Mouse (Mus musculus): ENCODE measurements around the gene Inca1. TPM values are rescaled to one million over a fixed set of nuclear protein-coding genes. Genes with fewer than 3 reads are reported as not detected.

Gene Inca1
- polyA plus RNA-seq, 1 experiment = not detected

DNA sequence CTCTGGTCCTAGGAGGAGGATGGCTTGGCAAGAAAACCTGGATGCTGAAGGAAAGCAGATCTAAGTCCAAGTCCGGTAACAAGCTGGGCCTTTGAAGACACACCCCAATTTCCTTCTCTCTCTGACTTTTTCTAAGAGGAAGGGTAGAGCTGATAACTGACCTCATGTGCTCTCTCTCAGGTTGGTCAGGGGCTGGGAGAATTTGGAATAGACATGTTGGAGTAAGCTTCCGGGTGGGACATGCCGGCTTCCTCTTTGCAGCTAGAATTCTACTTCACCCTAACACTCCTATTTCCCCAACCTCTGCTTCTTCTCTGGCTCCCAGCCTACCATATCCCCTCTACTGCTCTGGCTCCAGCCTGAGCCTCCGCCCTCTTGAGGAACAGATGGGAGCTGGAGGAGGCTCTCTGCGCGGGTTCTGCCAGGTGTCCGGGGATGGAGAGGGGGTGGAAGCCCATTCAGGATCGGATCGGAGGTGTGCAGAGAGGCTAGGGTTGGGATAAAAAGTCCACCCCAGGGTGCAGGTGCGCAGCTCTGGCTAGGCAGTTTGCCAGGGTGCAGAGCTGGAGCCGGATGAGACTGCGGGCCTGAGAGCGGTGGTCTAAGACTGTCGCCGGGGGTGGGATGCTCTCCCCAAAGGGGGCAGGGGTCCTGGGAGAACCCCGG, 12.9 kb downstream of the Inca1 start:
- no peaks in the 10 kb centered on the region for H3K9me3 ChIP-seq
- peaks cover 61% of the 10 kb centered on the region for H3K4me1 ChIP-seq
- peaks cover 13% of the 10 kb centered on the region for H3K27me3 ChIP-seq (replicated peaks)
- H3K36me3 ChIP-seq (replicated peaks; ENCODE audit: low read length) = peaks cover 43% of the 10 kb centered on the region
- H3K4me3 ChIP-seq (replicated peaks) = peak overlapping the region; percentile 95
- TF ChIP-seq FLI1 (IDR thresholded peaks at IDR 0.05; ENCODE audit: low read length) (no peak), GATA1 (IDR thresholded peaks at IDR 0.05; ENCODE audit: borderline replicate concordance, low read length) (no peak)

DNA sequence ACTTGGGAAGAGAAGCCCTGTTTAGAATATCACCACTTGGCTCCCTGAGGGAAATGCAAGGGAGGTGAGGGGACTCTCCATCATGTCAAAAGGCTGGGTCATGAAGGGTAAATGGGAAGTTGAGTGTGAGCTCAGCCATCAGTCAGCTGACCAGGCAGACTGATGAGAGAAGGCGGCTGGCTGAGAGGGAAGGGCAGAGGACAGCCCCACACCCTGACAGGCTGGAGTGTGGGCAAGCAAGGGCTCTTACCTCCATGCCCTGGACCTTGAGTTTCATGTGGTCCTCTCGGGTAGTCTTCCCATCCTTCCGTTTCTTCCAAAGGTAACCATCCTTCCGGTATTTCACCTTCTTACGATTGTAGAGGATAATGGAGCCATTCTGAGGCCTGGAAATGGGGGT, 16.3 kb downstream of the Inca1 start:
- Histone ChIP-seq H3K9me3 (no peaks in the 10 kb centered on the region), H3K4me3 (replicated peaks) (no peak overlapping the region), H3K4me1 (peaks cover 74% of the 10 kb centered on the region), H3K27me3 (replicated peaks) (no peaks in the 10 kb centered on the region), H3K36me3 (replicated peaks; ENCODE audit: low read length) (peaks cover 76% of the 10 kb centered on the region)
- no peak for TF ChIP-seq GATA1 (IDR thresholded peaks at IDR 0.05; ENCODE audit: borderline replicate concordance, low read length)
- TF ChIP-seq FLI1 (IDR thresholded peaks at IDR 0.05; ENCODE audit: low read length) = no peak

DNA sequence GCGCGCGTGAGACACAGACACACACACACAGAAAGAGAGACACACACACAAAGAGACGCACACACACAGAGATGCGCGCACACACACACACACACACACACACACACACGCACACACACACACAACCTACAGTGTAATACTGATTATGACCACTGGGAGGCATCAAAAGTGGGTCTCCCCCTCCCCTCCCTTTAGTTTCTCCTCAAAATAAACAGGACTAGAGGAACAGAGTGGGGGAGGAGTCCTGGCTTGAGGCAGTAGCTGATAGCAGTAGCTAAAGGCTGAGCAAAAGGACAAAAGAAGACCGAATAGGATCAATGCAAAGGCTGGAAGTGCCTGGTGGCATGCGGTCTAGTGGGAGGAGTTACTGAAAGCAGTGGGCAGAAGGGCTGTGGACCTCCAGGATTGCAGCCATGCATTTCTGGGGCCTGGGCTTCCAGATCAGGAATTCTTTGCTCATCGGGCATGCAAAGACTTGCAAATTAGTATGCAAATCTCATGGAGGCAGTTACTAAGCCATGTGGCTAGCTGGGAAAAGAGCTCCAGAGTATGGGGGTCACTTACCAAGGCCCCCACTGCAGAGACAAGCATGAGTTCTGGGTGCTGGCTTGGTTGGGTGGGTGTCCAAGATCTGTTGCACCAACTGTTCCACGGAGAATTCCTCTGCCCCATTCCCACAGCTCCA, 17.9 kb downstream of the Inca1 start:
- Histone ChIP-seq H3K9me3 (no peaks in the 10 kb centered on the region), H3K27me3 (replicated peaks) (no peaks in the 10 kb centered on the region), H3K36me3 (replicated peaks; ENCODE audit: low read length) (peaks cover 91% of the 10 kb centered on the region), H3K4me1 (peaks cover 66% of the 10 kb centered on the region), H3K4me3 (replicated peaks) (no peak overlapping the region)
- TF ChIP-seq GATA1 (IDR thresholded peaks at IDR 0.05; ENCODE audit: borderline replicate concordance, low read length) = no peak
- no peak for TF ChIP-seq FLI1 (IDR thresholded peaks at IDR 0.05; ENCODE audit: low read length)

DNA sequence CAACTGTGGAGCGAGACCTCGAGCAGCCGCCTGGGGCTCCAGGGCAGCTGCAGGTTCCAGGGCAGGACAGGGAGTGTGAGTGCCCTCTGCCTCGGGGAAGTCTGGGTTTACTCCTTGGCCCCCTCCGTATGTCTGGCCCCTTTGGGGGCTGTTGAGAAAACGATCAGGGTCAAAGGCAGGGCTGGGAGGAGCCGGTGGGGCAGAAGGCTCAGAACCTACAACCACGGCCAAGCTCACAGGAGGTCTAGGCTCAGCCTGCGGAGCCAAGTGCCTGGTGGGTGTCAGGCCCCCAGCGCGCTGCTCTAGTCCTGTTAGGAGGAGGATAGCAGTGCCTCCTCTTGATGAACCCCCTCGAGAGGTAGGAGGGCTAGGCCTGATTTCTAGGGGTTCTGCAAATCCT, 18.8 kb downstream of the Inca1 start:
- TF ChIP-seq GATA1 (IDR thresholded peaks at IDR 0.05; ENCODE audit: borderline replicate concordance, low read length) (no peak), FLI1 (IDR thresholded peaks at IDR 0.05; ENCODE audit: low read length) (no peak)
- Histone ChIP-seq H3K9me3 (no peaks in the 10 kb centered on the region), H3K27me3 (replicated peaks) (no peaks in the 10 kb centered on the region), H3K4me3 (replicated peaks) (no peak overlapping the region), H3K4me1 (peaks cover 62% of the 10 kb centered on the region), H3K36me3 (replicated peaks; ENCODE audit: low read length) (peaks cover 98% of the 10 kb centered on the region)

DNA sequence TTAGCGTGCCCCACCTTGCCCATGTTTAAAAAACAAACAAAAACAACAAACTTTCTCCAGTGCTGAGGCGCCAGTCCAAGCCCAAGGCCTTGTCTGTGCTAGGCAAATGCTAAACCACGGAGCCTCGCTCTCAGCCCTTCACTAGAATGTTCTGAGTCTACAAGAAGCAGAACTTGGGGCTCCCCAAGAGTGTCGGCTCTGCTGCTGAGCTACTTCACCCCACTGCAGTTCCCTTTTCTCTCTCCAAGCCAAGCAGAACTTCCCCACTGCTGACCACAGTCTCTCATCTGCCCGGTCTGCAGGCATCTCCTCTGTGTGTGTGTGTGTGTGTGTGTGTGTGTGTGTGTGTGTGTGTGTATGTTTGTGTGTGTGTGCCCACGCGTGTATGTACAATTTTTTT, 20.1 kb downstream of the Inca1 start:
- Histone ChIP-seq H3K27me3 (replicated peaks) (no peaks in the 10 kb centered on the region), H3K36me3 (replicated peaks; ENCODE audit: low read length) (peaks cover 98% of the 10 kb centered on the region), H3K4me1 (peaks cover 55% of the 10 kb centered on the region), H3K9me3 (no peaks in the 10 kb centered on the region), H3K4me3 (replicated peaks) (no peak overlapping the region)
- TF ChIP-seq GATA1 (IDR thresholded peaks at IDR 0.05; ENCODE audit: borderline replicate concordance, low read length) = no peak
- TF ChIP-seq FLI1 (IDR thresholded peaks at IDR 0.05; ENCODE audit: low read length) = no peak

DNA sequence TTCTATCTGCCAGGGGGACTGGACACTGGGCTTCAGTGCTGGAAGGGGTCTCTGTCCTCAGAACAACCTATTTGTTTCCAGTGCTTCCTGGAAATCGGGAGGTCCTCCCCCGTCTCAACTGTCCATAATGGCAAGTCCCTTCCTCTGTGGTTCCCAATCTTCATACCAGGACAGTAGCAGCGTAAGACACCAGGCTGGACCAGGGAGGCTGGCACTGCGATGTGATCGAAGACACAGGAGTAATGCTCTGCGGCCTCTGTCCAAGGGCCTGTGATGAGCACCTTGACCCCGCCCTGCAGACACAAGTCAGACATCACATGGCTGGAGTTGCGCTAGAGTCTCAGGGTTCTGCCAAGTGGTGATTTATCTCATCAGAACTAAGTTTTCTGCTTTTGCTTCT, 20.6 kb downstream of the Inca1 start:
- no peak for TF ChIP-seq GATA1 (IDR thresholded peaks at IDR 0.05; ENCODE audit: borderline replicate concordance, low read length)
- no peak for TF ChIP-seq FLI1 (IDR thresholded peaks at IDR 0.05; ENCODE audit: low read length)
- Histone ChIP-seq H3K9me3 (no peaks in the 10 kb centered on the region), H3K27me3 (replicated peaks) (no peaks in the 10 kb centered on the region), H3K36me3 (replicated peaks; ENCODE audit: low read length) (peaks cover 98% of the 10 kb centered on the region), H3K4me1 (peaks cover 57% of the 10 kb centered on the region), H3K4me3 (replicated peaks) (peak overlapping the region; percentile 2)

DNA sequence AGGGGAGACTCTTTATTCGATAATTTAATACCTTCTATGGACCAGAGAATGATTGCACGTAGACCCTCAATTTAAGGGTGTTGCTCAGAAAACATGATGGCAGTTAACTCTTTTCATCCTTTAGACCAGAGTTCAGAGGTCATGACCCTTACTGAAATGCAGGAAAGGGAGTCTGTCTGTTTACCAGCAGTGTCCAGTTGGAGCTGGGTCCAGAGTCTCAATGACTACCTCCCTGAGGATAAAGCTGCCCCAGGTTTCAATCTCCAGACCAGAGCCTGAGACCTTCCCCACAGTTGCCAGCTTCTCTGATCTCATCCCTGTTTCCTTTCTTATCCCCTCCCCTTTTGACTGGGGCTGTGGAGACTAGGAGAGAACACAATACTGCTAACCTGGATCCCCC, 21.4 kb downstream of the Inca1 start:
- Histone ChIP-seq H3K9me3 (no peaks in the 10 kb centered on the region), H3K36me3 (replicated peaks; ENCODE audit: low read length) (peaks cover 98% of the 10 kb centered on the region), H3K4me3 (replicated peaks) (no peak overlapping the region), H3K27me3 (replicated peaks) (no peaks in the 10 kb centered on the region), H3K4me1 (peaks cover 58% of the 10 kb centered on the region)
- TF ChIP-seq FLI1 (IDR thresholded peaks at IDR 0.05; ENCODE audit: low read length) (no peak), GATA1 (IDR thresholded peaks at IDR 0.05; ENCODE audit: borderline replicate concordance, low read length) (no peak)

DNA sequence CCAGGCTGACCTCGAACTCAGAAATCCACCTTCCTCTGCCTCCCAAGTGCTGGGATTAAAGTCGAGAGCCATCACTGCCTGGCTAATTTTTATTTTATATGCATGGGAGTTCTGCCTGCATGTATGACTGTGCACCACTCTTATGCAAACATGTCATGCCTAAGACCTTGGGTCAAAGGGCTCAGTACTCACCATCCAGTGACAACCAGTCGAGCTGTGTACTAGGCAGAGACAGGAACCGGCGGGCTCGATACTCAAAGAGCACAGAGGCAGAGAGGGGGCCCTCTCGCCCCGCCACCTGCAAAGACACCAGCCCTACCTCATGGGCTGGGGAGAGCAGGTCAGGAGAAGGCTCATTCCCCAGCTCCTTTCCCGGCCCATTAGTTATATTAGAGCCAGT, 21.9 kb downstream of the Inca1 start:
- Histone ChIP-seq H3K9me3 (no peaks in the 10 kb centered on the region), H3K36me3 (replicated peaks; ENCODE audit: low read length) (peaks cover 95% of the 10 kb centered on the region), H3K4me3 (replicated peaks) (no peak overlapping the region), H3K27me3 (replicated peaks) (no peaks in the 10 kb centered on the region), H3K4me1 (peaks cover 53% of the 10 kb centered on the region)
- TF ChIP-seq GATA1 (IDR thresholded peaks at IDR 0.05; ENCODE audit: borderline replicate concordance, low read length) (no peak), FLI1 (IDR thresholded peaks at IDR 0.05; ENCODE audit: low read length) (no peak)

DNA sequence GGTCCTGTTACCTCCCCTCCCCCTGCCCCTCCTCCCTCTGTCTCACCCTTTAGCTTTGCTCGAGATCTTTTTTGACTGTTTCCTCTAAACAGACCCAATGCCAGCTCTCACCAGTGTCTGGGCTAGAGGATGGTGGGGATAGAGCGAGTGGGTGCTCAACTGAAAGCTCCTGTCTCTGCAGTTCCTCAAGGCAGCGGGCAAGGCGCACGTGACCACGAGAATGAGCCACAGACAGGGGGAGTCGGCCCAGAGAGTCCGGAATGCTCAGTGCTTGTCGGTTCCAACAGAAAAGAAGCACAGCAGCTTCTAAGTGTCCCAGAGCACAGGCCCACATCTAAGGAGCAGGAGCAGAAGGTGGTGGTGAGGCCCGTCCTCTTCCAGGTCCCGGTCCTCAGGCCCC, 25.5 kb downstream of the Inca1 start:
- Histone ChIP-seq H3K36me3 (replicated peaks; ENCODE audit: low read length) (peaks cover 89% of the 10 kb centered on the region), H3K4me1 (peaks cover 53% of the 10 kb centered on the region), H3K27me3 (replicated peaks) (no peaks in the 10 kb centered on the region), H3K9me3 (no peaks in the 10 kb centered on the region), H3K4me3 (replicated peaks) (no peak overlapping the region)
- TF ChIP-seq GATA1 (IDR thresholded peaks at IDR 0.05; ENCODE audit: borderline replicate concordance, low read length) (no peak), FLI1 (IDR thresholded peaks at IDR 0.05; ENCODE audit: low read length) (no peak)

DNA sequence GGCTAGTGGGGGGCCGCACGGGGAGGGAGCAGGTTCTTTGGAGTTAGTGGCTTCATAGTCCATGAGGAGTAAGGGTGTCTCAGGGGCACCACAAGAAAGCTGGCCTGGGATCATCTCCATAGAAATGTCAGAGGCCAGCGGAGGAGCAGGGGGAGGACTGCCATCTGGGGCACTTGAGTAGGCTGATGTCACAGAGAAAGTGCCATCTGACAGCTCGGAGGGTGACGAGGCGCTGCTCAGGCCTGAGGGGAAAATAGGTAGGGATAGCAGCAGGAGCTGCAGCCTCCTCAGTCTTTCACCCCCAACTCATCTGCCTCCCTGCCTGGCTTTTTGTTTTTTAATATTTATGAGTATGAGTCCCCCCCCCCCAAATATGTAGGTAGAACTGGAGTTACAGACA, 25.9 kb downstream of the Inca1 start:
- Histone ChIP-seq H3K36me3 (replicated peaks; ENCODE audit: low read length) (peaks cover 84% of the 10 kb centered on the region), H3K27me3 (replicated peaks) (no peaks in the 10 kb centered on the region), H3K4me1 (peaks cover 51% of the 10 kb centered on the region), H3K4me3 (replicated peaks) (no peak overlapping the region), H3K9me3 (no peaks in the 10 kb centered on the region)
- no peak for TF ChIP-seq GATA1 (IDR thresholded peaks at IDR 0.05; ENCODE audit: borderline replicate concordance, low read length)
- TF ChIP-seq FLI1 (IDR thresholded peaks at IDR 0.05; ENCODE audit: low read length) = no peak

All from megakaryocyte, embryonic 14.5 days (primary cell).